Mouse (Mus musculus): Measurements from ENCODE around the gene Immp2l. TPM values are rescaled to one million over a fixed set of nuclear protein-coding genes. Genes with fewer than 3 reads are reported as not detected.

The Immp2l gene
- polyA plus RNA-seq, 1 experiment from 2014 or later, result 6.3 TPM

DNA sequence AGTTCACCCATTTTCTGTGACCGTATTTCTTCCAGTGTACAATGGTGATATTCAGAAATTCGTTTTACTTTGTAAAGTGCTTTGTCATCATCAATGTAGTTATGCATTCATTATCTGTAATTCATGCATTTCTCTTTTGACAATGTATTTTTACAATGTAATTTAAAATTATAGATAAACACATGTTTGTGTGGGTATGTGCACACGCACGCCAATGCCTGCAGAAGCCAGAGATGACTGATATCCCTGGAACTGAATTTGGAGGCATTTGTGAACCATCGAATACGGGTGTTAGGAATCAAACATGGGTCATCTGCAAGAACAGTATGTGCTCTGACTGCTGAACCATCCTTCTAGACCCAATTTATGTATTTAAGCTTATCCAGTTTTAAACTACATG, 161.6 kb downstream of the Immp2l start:
- no peaks in the 10 kb centered on the region for H3K4me1 ChIP-seq (ENCODE audit: control insufficient read depth, insufficient read depth, low read length)
- H3K9me3 ChIP-seq (replicated peaks; ENCODE audit: control insufficient read depth, low read length), result no peaks in the 10 kb centered on the region
- no peak overlapping the region for H3K27ac ChIP-seq (ENCODE audit: low read depth, low read length)
- ATAC-seq, result no peak
- WGBS, result 94% methylated on average over 6 of the region's 6 CpGs
- no peak overlapping the region for H3K4me3 ChIP-seq (ENCODE audit: low read depth, low read length)
- H3K27me3 ChIP-seq (replicated peaks; ENCODE audit: control insufficient read depth, insufficient read depth, low read length), result no peaks in the 10 kb centered on the region
- no peak for DNase-seq (ENCODE audit: low spot score)
- no peak overlapping the region for H3K4me2 ChIP-seq (ENCODE audit: low read length)
- H3K9ac ChIP-seq (ENCODE audit: low read length), result no peak overlapping the region
- H3K36me3 ChIP-seq (ENCODE audit: control insufficient read depth, insufficient read depth, low read length), result no peaks in the 10 kb centered on the region

DNA sequence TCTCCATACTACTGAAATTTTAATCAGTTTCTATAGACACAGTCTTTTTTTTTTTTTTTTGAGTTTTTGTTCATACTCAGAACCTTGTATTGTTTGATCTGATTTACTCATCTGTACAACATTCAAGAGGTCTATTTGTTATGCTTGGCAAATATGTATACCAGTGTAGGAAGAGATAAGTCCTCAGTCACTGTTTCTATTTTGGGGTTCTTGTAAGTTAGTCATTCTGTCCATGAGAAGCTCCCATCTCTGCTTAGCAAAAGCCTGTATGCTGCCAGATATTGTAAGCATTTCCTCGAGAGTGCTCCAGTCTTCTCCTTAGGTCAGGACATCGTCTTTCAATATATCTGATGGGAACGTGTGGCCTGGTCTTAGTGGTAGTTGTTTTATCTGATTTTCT, 168.9 kb downstream of the Immp2l start:
- H3K9ac ChIP-seq (ENCODE audit: low read length), result no peak overlapping the region
- H3K4me1 ChIP-seq (ENCODE audit: control insufficient read depth, insufficient read depth, low read length), result 0 out of 2 replicates have a peak, but pooled peaks cover 2% of the 10 kb centered on the region
- H3K27me3 ChIP-seq (replicated peaks; ENCODE audit: control insufficient read depth, insufficient read depth, low read length), result no peaks in the 10 kb centered on the region
- 83% methylated on average over 3 of the region's 3 CpGs for WGBS
- no peak overlapping the region for H3K4me3 ChIP-seq (ENCODE audit: low read depth, low read length)
- H3K9me3 ChIP-seq (replicated peaks; ENCODE audit: control insufficient read depth, low read length), result no peaks in the 10 kb centered on the region
- H3K4me2 ChIP-seq (ENCODE audit: low read length), result no peak overlapping the region
- DNase-seq (ENCODE audit: low spot score) (no peak), ATAC-seq (no peak)
- no peaks in the 10 kb centered on the region for H3K36me3 ChIP-seq (ENCODE audit: control insufficient read depth, insufficient read depth, low read length)
- no peak overlapping the region for H3K27ac ChIP-seq (ENCODE audit: low read depth, low read length)

DNA sequence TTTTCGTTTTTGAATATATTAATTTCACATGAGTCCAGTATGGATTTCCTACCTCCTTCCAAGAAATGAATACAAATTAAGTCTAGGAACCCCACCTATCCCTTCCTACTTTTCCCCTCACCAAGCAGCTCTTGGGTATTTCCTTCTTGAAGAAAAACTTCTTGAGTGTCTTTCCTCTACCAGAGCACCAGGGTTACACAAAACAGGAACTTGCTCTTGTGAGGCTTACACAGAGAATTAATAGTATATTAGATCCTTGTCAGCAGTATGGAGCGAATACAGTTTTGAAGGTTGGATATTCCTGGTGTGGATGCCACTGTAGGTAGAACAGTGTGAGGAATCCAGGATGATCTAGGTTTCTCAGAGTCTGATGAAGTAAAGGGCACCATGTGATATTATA, 172.5 kb downstream of the Immp2l start:
- H3K4me1 ChIP-seq (ENCODE audit: control insufficient read depth, insufficient read depth, low read length), result 0 out of 2 replicates have a peak, but pooled peaks cover 2% of the 10 kb centered on the region
- no peak overlapping the region for H3K4me3 ChIP-seq (ENCODE audit: low read depth, low read length)
- WGBS, result 93% methylated on average over 2 of the region's 2 CpGs
- H3K36me3 ChIP-seq (ENCODE audit: control insufficient read depth, insufficient read depth, low read length), result no peaks in the 10 kb centered on the region
- H3K9ac ChIP-seq (ENCODE audit: low read length), result no peak overlapping the region
- H3K27ac ChIP-seq (ENCODE audit: low read depth, low read length), result no peak overlapping the region
- DNase-seq (ENCODE audit: low spot score), result no peak
- no peaks in the 10 kb centered on the region for H3K9me3 ChIP-seq (replicated peaks; ENCODE audit: control insufficient read depth, low read length)
- no peak for ATAC-seq
- no peaks in the 10 kb centered on the region for H3K27me3 ChIP-seq (replicated peaks; ENCODE audit: control insufficient read depth, insufficient read depth, low read length)
- no peak overlapping the region for H3K4me2 ChIP-seq (ENCODE audit: low read length)

DNA sequence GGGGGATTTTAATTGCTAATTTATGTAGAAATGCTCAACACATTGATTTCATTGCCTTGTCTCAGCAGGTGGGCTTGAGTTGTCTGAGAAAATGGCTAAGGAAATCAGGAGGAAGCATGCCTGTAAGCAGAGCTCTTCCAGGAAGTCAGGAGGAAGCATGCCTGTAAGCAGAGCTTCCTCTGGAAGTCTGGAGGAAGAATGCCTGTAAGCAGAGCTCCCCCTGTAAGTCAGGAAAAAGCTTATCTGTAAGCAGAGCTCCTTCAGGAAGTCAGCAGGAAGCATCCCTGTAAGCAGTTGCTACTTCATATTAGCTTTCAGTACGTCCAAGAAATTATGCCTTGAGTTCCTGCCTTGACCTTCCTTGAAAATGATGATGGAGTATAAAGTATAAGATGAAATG, 191.3 kb downstream of the Immp2l start:
- ATAC-seq (no peak), DNase-seq (ENCODE audit: low spot score) (no peak)
- Histone ChIP-seq H3K4me2 (ENCODE audit: low read length) (no peak overlapping the region), H3K9ac (ENCODE audit: low read length) (no peak overlapping the region), H3K4me3 (ENCODE audit: low read depth, low read length) (no peak overlapping the region), H3K9me3 (replicated peaks; ENCODE audit: control insufficient read depth, low read length) (no peaks in the 10 kb centered on the region), H3K36me3 (ENCODE audit: control insufficient read depth, insufficient read depth, low read length) (no peaks in the 10 kb centered on the region), H3K27ac (ENCODE audit: low read depth, low read length) (no peak overlapping the region), H3K4me1 (ENCODE audit: control insufficient read depth, insufficient read depth, low read length) (no peaks in the 10 kb centered on the region), H3K27me3 (replicated peaks; ENCODE audit: control insufficient read depth, insufficient read depth, low read length) (no peaks in the 10 kb centered on the region)
- 74% methylated on average over 1 of the region's 1 CpGs for WGBS

DNA sequence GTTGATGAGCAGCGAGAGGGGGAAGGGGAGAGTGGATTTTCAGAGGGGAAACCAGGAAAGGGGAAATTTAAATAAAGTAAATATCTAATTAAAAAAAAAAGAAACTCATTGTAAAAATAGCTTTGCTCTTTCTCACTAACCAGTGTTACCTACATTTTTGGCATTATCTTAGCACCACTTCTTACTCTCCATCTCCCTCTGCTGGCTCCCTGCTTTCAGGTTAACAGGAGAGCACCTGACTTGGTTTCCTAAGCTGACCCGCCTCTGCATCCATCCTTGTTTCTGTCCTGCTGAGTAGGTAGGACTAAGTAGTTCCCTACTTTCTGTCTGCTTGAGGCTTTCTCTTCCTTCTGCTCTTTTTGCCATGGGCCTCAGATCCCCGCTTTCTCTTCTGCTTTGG, 198.0 kb downstream of the Immp2l start:
- ATAC-seq (no peak), DNase-seq (ENCODE audit: low spot score) (no peak)
- H3K9me3 ChIP-seq (replicated peaks; ENCODE audit: control insufficient read depth, low read length), result no peaks in the 10 kb centered on the region
- H3K4me1 ChIP-seq (ENCODE audit: control insufficient read depth, insufficient read depth, low read length), result no peaks in the 10 kb centered on the region; the same call in 1 of the 2 replicates
- no peak overlapping the region for H3K4me2 ChIP-seq (ENCODE audit: low read length)
- no peaks in the 10 kb centered on the region for H3K27me3 ChIP-seq (replicated peaks; ENCODE audit: control insufficient read depth, insufficient read depth, low read length)
- H3K4me3 ChIP-seq (ENCODE audit: low read depth, low read length), result no peak overlapping the region
- no peaks in the 10 kb centered on the region for H3K36me3 ChIP-seq (ENCODE audit: control insufficient read depth, insufficient read depth, low read length)
- H3K27ac ChIP-seq (ENCODE audit: low read depth, low read length), result no peak overlapping the region
- 68% methylated on average over 3 of the region's 3 CpGs for WGBS
- no peak overlapping the region for H3K9ac ChIP-seq (ENCODE audit: low read length)

DNA sequence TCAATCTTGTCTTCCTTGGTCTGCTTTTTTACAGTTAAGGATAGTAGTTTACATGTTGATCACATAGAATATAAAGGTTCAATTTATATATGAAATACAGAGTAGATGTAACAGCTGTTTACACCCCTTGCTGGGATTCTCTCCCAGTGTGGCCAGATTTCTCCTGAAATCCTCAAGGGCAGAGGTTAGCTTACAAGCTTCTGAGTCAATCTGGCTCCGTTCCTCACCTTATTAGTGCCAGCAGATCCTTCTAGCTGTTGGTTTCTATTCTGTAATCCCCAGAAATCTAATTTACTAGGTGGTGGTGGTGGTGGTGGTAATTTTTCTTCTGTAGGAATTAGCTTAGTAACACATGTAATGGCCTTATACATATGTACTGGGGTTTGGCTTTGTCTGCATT, 199.8 kb downstream of the Immp2l start:
- Histone ChIP-seq H3K9me3 (replicated peaks; ENCODE audit: control insufficient read depth, low read length) (no peaks in the 10 kb centered on the region), H3K9ac (ENCODE audit: low read length) (no peak overlapping the region), H3K27ac (ENCODE audit: low read depth, low read length) (no peak overlapping the region), H3K4me3 (ENCODE audit: low read depth, low read length) (no peak overlapping the region), H3K27me3 (replicated peaks; ENCODE audit: control insufficient read depth, insufficient read depth, low read length) (no peaks in the 10 kb centered on the region), H3K4me2 (ENCODE audit: low read length) (no peak overlapping the region), H3K4me1 (ENCODE audit: control insufficient read depth, insufficient read depth, low read length) (no peaks in the 10 kb centered on the region; the same call in 1 of the 2 replicates), H3K36me3 (ENCODE audit: control insufficient read depth, insufficient read depth, low read length) (no peaks in the 10 kb centered on the region)
- no peak for ATAC-seq
- no peak for DNase-seq (ENCODE audit: low spot score)
- 89% methylated on average over 1 of the region's 1 CpGs for WGBS

DNA sequence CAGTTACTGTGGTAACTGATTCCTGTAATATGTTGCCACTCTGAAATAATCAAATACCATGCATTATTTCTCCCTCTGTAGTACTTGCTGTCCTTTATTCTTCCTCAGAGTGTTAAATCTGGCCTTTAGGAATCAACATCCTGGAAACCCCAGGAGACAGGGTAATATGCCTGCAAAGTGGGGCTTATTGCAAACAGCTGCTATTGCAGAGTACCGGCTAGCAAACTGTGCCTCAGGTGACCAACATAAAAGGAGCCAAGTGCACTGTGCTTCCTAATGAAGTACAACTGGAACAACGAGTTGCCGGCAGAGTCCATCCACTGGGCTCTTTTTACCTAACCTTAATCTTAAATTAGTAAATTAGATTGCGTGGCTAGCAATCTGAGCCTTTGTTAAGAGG, 200.6 kb downstream of the Immp2l start:
- Histone ChIP-seq H3K9ac (ENCODE audit: low read length) (no peak overlapping the region), H3K4me2 (ENCODE audit: low read length) (no peak overlapping the region), H3K4me1 (ENCODE audit: control insufficient read depth, insufficient read depth, low read length) (no peaks in the 10 kb centered on the region; the same call in 1 of the 2 replicates), H3K9me3 (replicated peaks; ENCODE audit: control insufficient read depth, low read length) (no peaks in the 10 kb centered on the region), H3K27ac (ENCODE audit: low read depth, low read length) (no peak overlapping the region), H3K36me3 (ENCODE audit: control insufficient read depth, insufficient read depth, low read length) (no peaks in the 10 kb centered on the region), H3K27me3 (replicated peaks; ENCODE audit: control insufficient read depth, insufficient read depth, low read length) (no peaks in the 10 kb centered on the region), H3K4me3 (ENCODE audit: low read depth, low read length) (no peak overlapping the region)
- WGBS, result 54% methylated on average over 4 of the region's 4 CpGs
- ATAC-seq (no peak), DNase-seq (ENCODE audit: low spot score) (no peak)

DNA sequence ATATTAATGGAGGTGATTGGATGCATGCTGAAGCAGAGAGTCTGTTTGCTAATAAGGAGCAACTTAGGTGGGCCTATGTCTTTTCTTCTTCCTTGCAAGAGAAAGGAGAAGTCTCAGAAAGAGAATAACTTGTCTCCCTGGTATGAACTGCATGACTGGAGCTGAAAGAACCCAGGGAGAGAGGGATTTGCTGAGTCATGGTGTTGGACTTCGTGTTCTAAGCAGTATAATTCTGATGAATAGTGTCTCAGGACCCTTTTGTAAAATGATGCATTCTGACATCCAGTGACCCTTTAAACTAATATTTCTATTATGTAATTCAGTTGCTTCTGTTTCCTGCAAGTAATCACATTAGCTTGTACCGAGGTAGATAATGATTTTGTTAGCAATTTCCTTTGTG, 208.1 kb downstream of the Immp2l start:
- no peak overlapping the region for H3K27ac ChIP-seq (ENCODE audit: low read depth, low read length)
- H3K4me2 ChIP-seq (ENCODE audit: low read length), result no peak overlapping the region
- H3K36me3 ChIP-seq (ENCODE audit: control insufficient read depth, insufficient read depth, low read length), result no peaks in the 10 kb centered on the region
- no peaks in the 10 kb centered on the region for H3K27me3 ChIP-seq (replicated peaks; ENCODE audit: control insufficient read depth, insufficient read depth, low read length)
- H3K9me3 ChIP-seq (replicated peaks; ENCODE audit: control insufficient read depth, low read length), result no peaks in the 10 kb centered on the region
- no peak overlapping the region for H3K4me3 ChIP-seq (ENCODE audit: low read depth, low read length)
- ATAC-seq, result no peak
- DNase-seq (ENCODE audit: low spot score), result no peak
- WGBS, result 49% methylated on average over 2 of the region's 2 CpGs
- H3K4me1 ChIP-seq (ENCODE audit: control insufficient read depth, insufficient read depth, low read length), result no peaks in the 10 kb centered on the region
- H3K9ac ChIP-seq (ENCODE audit: low read length), result no peak overlapping the region

DNA sequence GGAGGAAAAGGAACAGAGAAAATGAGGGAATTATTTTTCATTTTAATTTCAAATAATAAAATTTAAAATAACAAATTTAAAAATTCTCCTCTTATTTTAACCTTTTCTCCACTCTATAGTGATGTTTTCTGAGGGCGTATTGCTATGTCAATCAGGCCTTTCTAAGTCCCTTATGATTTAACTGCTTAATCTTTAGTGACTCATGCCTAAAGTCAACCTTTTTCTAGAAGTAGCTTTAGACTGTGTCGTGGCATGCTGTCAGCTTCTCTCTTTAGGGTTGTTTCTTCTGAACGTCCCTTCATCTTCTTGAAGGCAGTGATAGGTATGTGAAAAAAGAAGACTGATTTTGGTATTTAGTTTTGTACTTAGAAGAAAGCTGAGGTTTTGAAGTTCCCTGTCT, 214.0 kb downstream of the Immp2l start:
- ATAC-seq (no peak), DNase-seq (ENCODE audit: low spot score) (no peak)
- no peak overlapping the region for H3K9ac ChIP-seq (ENCODE audit: low read length)
- no peaks in the 10 kb centered on the region for H3K36me3 ChIP-seq (ENCODE audit: control insufficient read depth, insufficient read depth, low read length)
- no peaks in the 10 kb centered on the region for H3K9me3 ChIP-seq (replicated peaks; ENCODE audit: control insufficient read depth, low read length)
- H3K4me1 ChIP-seq (ENCODE audit: control insufficient read depth, insufficient read depth, low read length), result no peaks in the 10 kb centered on the region
- no peak overlapping the region for H3K4me2 ChIP-seq (ENCODE audit: low read length)
- 77% methylated on average over 3 of the region's 3 CpGs for WGBS
- H3K27ac ChIP-seq (ENCODE audit: low read depth, low read length), result no peak overlapping the region
- no peaks in the 10 kb centered on the region for H3K27me3 ChIP-seq (replicated peaks; ENCODE audit: control insufficient read depth, insufficient read depth, low read length)
- no peak overlapping the region for H3K4me3 ChIP-seq (ENCODE audit: low read depth, low read length)

All from forebrain, embryonic 14.5 days (tissue).